Mouse (Mus musculus) G1E (cell line): ENCODE measurements around the gene 1700001C02Rik. TPM values are rescaled to one million over a fixed set of nuclear protein-coding genes. Genes with fewer than 3 reads are reported as not detected.

Experiments used
- ATAC-seq: 2 replicates; pipeline ENCODE4 v1.8.0; 2016; ENCODE audit warnings: mild to moderate bottlenecking; ENCODE audit not compliant: insufficient number of reproducible peaks, poor library complexity, low FRiP score, severe bottlenecking; ENCODE audit errors: extremely low read depth
- DNase-seq: peaks from one replicate; pipeline ENCODE4 v3.0.0; 2012; ENCODE audit warnings: low spot score
- H3K27me3 ChIP-seq: 2 replicates; pipeline ENCODE4 v1.6.1; 2012; ENCODE audit warnings: mild to moderate bottlenecking, low read length, inconsistent platforms; ENCODE audit not compliant: insufficient read depth
- H3K36me3 ChIP-seq: replicated peaks from 2 replicates; pipeline ENCODE3; 2012; ENCODE audit warnings: mild to moderate bottlenecking, inconsistent platforms
- H3K4me1 ChIP-seq: 2 replicates; pipeline ENCODE4 v1.6.1; 2012; ENCODE audit warnings: low read depth, low read length, inconsistent platforms, mixed read lengths; ENCODE audit not compliant: insufficient read depth
- H3K4me3 ChIP-seq: 2 replicates; pipeline ENCODE4 v1.5.1; 2012; ENCODE audit warnings: low read depth, mild to moderate bottlenecking, inconsistent platforms, low read length, moderate library complexity, mixed read lengths
- H3K9me3 ChIP-seq: replicated peaks from 2 replicates; pipeline ENCODE4 v1.6.1; 2012; ENCODE audit warnings: inconsistent platforms
- CTCF ChIP-seq: IDR thresholded peaks from 2 replicates; pipeline ENCODE4 v1.5.1; 2012; ENCODE audit warnings: low read depth, low read length, inconsistent platforms, mixed read lengths
- GATA1 ChIP-seq: IDR thresholded peaks from 2 replicates; pipeline ENCODE4 v1.6.1; 2012; ENCODE audit warnings: borderline replicate concordance, low read length, inconsistent platforms, mixed read lengths
- GATA2 ChIP-seq: IDR thresholded peaks from 2 replicates; pipeline ENCODE4 v1.6.1; 2012; ENCODE audit warnings: low read depth, low read length, inconsistent platforms, borderline replicate concordance
- POLR2AphosphoS5 ChIP-seq: IDR thresholded peaks from 2 replicates; pipeline ENCODE4 v1.6.1; 2012; ENCODE audit warnings: low read depth, low read length, inconsistent platforms; ENCODE audit not compliant: insufficient replicate concordance
- TAL1 ChIP-seq: conservative IDR thresholded peaks from 2 replicates; pipeline ENCODE4 v1.6.1; 2012; ENCODE audit warnings: low read depth, low read length, inconsistent platforms, mixed read lengths
- polyA plus RNA-seq: library from polyadenylated mRNA; stranded (reverse); fragments of >175 nt; gene quantifications from 2 replicates; pipeline ENCODE4 v1.2.3, GENCODE M21; 2012
- total RNA-seq, 2 experiments: library from RNA; stranded (forward) in 1 of 2; stranded (reverse) in 1 of 2; fragments of 200-1000 nt in 1 of 2; fragments of >200 nt in 1 of 2; fragmentation: Nextera tagmentation in 1 of 2; gene quantifications; 2 replicates each; pipeline ENCODE4 v1.2.3; 2014 to 2017

Gene 1700001C02Rik
- total RNA-seq (2014; fragmentation: Nextera tagmentation): not detected in 2 replicates
- total RNA-seq (2017): not detected in 2 replicates
- polyA plus RNA-seq: not detected in 2 replicates

DNA sequence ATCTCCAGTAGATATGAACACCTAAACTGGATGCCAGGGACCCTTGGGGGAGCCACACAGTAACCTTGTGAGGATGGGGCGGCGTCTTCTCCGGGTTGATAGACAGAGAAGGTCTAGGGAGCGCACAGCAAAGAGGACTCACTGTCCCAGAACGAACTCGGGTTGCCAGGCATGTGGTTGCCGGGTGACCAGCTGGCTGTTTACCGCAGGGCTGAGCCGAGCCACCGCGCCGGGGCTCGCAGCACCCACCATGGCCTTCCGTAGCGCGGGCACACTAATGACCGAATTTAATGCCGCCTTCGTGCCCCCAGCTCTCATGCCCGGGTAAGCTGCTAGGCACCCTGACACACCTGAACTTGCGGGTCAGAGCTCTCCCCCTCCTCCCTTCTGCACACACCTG, at the start of gene 1700001C02Rik:
Gene 1700001C02Rik (plus strand): TSS at position 187 of the 400 bp plus-strand sequence.
- Histone ChIP-seq H3K4me3 (no peak within 1 kb of the TSS), H3K27me3 (peaks cover 18% of the 10 kb centered on the region), H3K4me1 (no peaks in the 10 kb centered on the region), H3K9me3 (no peaks in the 10 kb centered on the region), H3K36me3 (no peaks in the 10 kb centered on the region)
- no peak for TF ChIP-seq GATA1
- TF ChIP-seq GATA2: no peak
- no peak for TF ChIP-seq POLR2AphosphoS5
- TF ChIP-seq TAL1: no peak
- ATAC-seq (no peak), DNase-seq (no peak)

DNA sequence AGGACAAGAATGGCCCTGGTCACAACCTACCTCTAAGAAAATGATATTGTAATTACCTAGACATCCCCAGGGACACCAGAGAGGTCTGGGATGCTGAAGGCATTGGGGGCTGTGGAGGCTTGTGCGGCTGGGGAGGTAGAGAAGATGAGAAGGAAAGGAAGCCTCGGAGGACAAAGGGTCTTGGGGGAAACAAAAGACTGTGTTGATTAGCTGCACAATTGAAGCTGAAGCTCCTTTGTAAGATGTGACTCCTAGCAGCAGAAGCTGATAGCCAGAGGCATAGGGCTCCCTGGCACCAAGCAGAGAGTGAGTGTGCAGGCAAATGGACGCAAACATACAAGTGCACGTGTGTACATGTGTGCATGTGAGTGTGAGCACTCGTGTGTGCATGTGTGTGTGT, 49.2 kb upstream of the 1700001C02Rik start:
- no peaks in the 10 kb centered on the region for H3K9me3 ChIP-seq
- H3K4me1 ChIP-seq: no peaks in the 10 kb centered on the region
- DNase-seq: no peak
- peaks cover 7% of the 10 kb centered on the region for H3K27me3 ChIP-seq
- TF ChIP-seq GATA1: no peak
- no peak for TF ChIP-seq POLR2AphosphoS5
- TF ChIP-seq CTCF: no peak
- TF ChIP-seq GATA2: no peak
- no peak for TF ChIP-seq TAL1
- no peaks in the 10 kb centered on the region for H3K36me3 ChIP-seq
- no peak for ATAC-seq
- no peak overlapping the region for H3K4me3 ChIP-seq

DNA sequence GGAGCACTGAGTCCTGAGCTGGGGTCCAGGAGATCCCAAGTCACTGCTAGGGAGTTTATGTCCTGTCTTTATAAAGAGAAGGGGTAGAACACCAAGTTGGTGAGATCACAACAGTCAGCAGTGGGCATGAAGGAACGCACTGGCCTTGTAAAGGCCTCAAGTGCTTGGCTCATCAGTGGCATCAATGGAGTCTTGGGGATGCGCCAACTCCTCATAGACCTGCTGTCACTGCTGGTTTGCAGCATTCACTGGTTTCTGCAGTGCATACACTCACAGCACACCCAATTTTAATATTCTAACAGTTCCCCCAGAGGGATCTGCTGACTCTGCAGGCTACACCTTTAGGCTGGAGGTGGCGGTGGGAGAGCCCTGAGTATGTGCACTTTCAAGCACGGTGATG, 42.7 kb upstream of the 1700001C02Rik start:
- Histone ChIP-seq H3K4me3 (no peak overlapping the region), H3K27me3 (peaks cover 5% of the 10 kb centered on the region), H3K36me3 (no peaks in the 10 kb centered on the region), H3K4me1 (no peaks in the 10 kb centered on the region), H3K9me3 (no peaks in the 10 kb centered on the region)
- no peak for ATAC-seq
- no peak for DNase-seq
- TF ChIP-seq TAL1 (no peak), POLR2AphosphoS5 (no peak), GATA2 (no peak), GATA1 (no peak), CTCF (no peak)

DNA sequence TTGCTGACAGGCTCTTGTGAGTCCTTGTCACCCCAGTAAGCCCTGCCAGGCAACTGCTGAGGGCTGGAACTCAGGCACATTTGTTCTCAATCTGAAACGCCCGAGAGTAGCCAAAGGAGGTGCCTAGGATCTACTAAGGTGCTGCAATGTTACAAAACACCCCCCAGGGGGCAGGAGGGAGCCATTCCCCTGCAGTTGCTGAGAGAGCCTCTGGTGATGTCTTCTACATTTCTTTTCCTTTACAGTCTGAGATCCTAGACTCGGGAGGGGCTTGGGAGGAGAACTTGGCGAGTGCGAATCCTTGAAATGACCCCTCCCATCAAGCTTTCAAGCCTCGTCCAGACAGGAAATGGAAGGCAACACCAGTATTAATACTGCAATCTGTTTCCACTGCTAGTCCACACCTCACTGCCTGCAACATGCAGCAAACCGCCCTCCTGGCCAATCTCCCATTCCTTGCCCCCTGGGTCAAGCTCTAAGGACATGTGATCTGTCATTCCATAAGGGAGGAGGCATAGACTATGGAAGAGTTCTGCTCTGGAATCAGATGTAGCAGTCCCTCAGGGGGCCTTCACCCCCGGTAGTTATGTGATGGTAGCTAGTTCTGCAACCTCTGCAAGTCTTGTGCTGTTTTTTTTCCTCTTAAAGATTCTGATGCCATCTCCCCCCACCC, 42.1 kb upstream of the 1700001C02Rik start:
- ATAC-seq: no peak
- DNase-seq: peak; percentile 13
- H3K27me3 ChIP-seq: peaks cover 5% of the 10 kb centered on the region

DNA sequence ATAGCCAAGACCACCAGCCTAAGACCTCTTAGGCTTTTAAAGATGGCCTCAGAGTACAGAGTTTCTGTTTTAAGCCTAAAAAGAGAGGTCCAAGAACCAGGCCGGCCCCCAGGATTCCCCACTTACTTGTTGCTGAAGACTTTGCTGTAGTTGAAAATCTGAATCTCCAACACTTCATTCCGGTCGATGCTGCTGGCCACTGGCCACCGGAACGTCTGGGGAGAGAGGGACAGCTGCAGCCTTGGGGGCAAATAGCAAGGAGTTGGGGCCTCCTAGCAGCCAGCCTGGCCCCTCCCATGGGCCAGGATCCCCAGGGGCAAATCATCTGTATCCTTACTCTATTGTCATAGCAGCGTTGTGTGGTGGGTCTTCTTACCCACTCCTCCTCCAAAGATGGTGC, 38.4 kb upstream of the 1700001C02Rik start:
- ATAC-seq (no peak), DNase-seq (no peak)
- H3K36me3 ChIP-seq: no peaks in the 10 kb centered on the region
- H3K27me3 ChIP-seq: peaks cover 14% of the 10 kb centered on the region
- TF ChIP-seq CTCF: no peak
- no peak for TF ChIP-seq POLR2AphosphoS5
- TF ChIP-seq GATA2: no peak
- no peak for TF ChIP-seq GATA1
- TF ChIP-seq TAL1: no peak
- no peak overlapping the region for H3K4me3 ChIP-seq
- H3K9me3 ChIP-seq: no peaks in the 10 kb centered on the region
- H3K4me1 ChIP-seq: peaks cover 4% of the 10 kb centered on the region; the same call in 1 of the 2 replicates

More for the DNA sequence above, 42.1 kb upstream of the 1700001C02Rik start:
- Histone ChIP-seq H3K4me3 (no peak overlapping the region), H3K36me3 (no peaks in the 10 kb centered on the region), H3K4me1 (peaks cover 2% of the 10 kb centered on the region; the same call in 1 of the 2 replicates), H3K9me3 (no peaks in the 10 kb centered on the region)
- TF ChIP-seq POLR2AphosphoS5: no peak
- TF ChIP-seq GATA1: no peak
- TF ChIP-seq TAL1: no peak
- TF ChIP-seq GATA2: no peak
- TF ChIP-seq CTCF: peak; percentile 37

DNA sequence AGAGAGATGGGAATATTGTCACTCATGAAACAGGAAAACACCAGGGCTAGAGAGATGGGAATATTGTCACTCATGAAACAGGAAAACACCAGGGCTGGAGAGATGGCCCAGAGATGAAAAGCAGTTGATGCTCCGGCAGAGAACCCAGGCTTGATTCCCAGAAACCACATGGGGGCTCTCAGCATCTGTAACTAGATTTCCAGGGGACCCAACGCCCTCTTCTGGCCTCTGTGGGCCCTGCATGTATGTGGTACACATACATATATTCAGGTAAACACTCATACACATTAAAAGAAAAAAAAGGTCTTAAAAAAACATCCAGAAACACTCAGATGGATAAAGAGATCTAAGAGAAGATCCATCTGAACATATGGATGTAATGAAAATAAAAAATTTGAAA, 26.9 kb upstream of the 1700001C02Rik start:
- TF ChIP-seq POLR2AphosphoS5: no peak
- TF ChIP-seq GATA1: no peak
- TF ChIP-seq CTCF: no peak
- no peak for TF ChIP-seq GATA2
- Histone ChIP-seq H3K36me3 (no peaks in the 10 kb centered on the region), H3K27me3 (peaks cover 2% of the 10 kb centered on the region; the same call in 1 of the 2 replicates), H3K4me1 (no peaks in the 10 kb centered on the region), H3K9me3 (no peaks in the 10 kb centered on the region), H3K4me3 (no peak overlapping the region)
- DNase-seq (no peak), ATAC-seq (no peak)
